Mouse (Mus musculus): ENCODE data around the gene Ikzf1. TPM values are rescaled to one million over a fixed set of nuclear protein-coding genes. Genes with fewer than 3 reads are reported as not detected.

Ikzf1 gene
- total and polyA plus RNA-seq, 2 experiments from 2014 or later = 1.5 to 4.5 TPM

GRCm38 (mm10) chr11:11687551-11688185 is 2.9 kb downstream of the Ikzf1 start:
- Histone ChIP-seq H3K4me3 (ENCODE audit: low read depth, low read length) (no peak overlapping the region), H3K4me2 (ENCODE audit: low read depth, low read length, poor library complexity, severe bottlenecking) (no peak overlapping the region), H3K9me3 (ENCODE audit: low read length) (no peaks in the 10 kb centered on the region), H3K9ac (replicated peaks; ENCODE audit: low read length, poor library complexity, severe bottlenecking) (no peak overlapping the region), H3K27ac (ENCODE audit: low read depth, low read length) (no peak overlapping the region), H3K4me1 (ENCODE audit: insufficient read depth, low read length) (0 out of 2 replicates have a peak, but pooled peaks cover 4% of the 10 kb centered on the region), H3K36me3 (ENCODE audit: insufficient read depth, low read length) (no peaks in the 10 kb centered on the region), H3K27me3 (ENCODE audit: insufficient read depth, low read length) (peaks cover 32% of the 10 kb centered on the region)
- ATAC-seq (ENCODE audit: low FRiP score) (no peak), DNase-seq (ENCODE audit: low spot score) (no peak)
- no peak for TF ChIP-seq CTCF (IDR thresholded peaks at IDR 0.05)
- 92% methylated on average over 8 of the region's 8 CpGs for WGBS

- Histone ChIP-seq H3K27me3 (ENCODE audit: insufficient read depth, low read length) (peaks cover 32% of the 10 kb centered on the region), H3K9me3 (ENCODE audit: low read length) (no peaks in the 10 kb centered on the region), H3K36me3 (ENCODE audit: insufficient read depth, low read length) (no peaks in the 10 kb centered on the region), H3K27ac (ENCODE audit: low read depth, low read length) (no peak overlapping the region), H3K4me2 (ENCODE audit: low read depth, low read length, poor library complexity, severe bottlenecking) (no peak overlapping the region), H3K9ac (replicated peaks; ENCODE audit: low read length, poor library complexity, severe bottlenecking) (no peak overlapping the region), H3K4me1 (ENCODE audit: insufficient read depth, low read length) (0 out of 2 replicates have a peak, but pooled peaks cover 4% of the 10 kb centered on the region), H3K4me3 (ENCODE audit: low read depth, low read length) (no peak overlapping the region)
- ATAC-seq (ENCODE audit: low FRiP score) (no peak), DNase-seq (ENCODE audit: low spot score) (no peak)
- TF ChIP-seq CTCF (IDR thresholded peaks at IDR 0.05) = no peak
- 87% methylated on average over 6 of the region's 6 CpGs for WGBS
Measured at GRCm38 (mm10) chr11:11688766-11689330, 4.0 kb downstream of the Ikzf1 start.

- H3K9ac ChIP-seq (replicated peaks; ENCODE audit: low read length, poor library complexity, severe bottlenecking) = no peak overlapping the region
- H3K9me3 ChIP-seq (ENCODE audit: low read length) = no peaks in the 10 kb centered on the region
- ATAC-seq (ENCODE audit: low FRiP score) (no peak), DNase-seq (ENCODE audit: low spot score) (no peak)
- no peaks in the 10 kb centered on the region for H3K36me3 ChIP-seq (ENCODE audit: insufficient read depth, low read length)
- H3K4me1 ChIP-seq (ENCODE audit: insufficient read depth, low read length) = 0 out of 2 replicates have a peak, but pooled peaks cover 4% of the 10 kb centered on the region
- H3K27me3 ChIP-seq (ENCODE audit: insufficient read depth, low read length) = peaks cover 25% of the 10 kb centered on the region
- no peak for TF ChIP-seq CTCF (IDR thresholded peaks at IDR 0.05)
- no peak overlapping the region for H3K4me3 ChIP-seq (ENCODE audit: low read depth, low read length)
- H3K27ac ChIP-seq (ENCODE audit: low read depth, low read length) = no peak overlapping the region
- H3K4me2 ChIP-seq (ENCODE audit: low read depth, low read length, poor library complexity, severe bottlenecking) = no peak overlapping the region
Measured at GRCm38 (mm10) chr11:11689701-11690058, 4.9 kb downstream of the Ikzf1 start.

- H3K36me3 ChIP-seq (ENCODE audit: insufficient read depth, low read length) = no peaks in the 10 kb centered on the region
- 85% methylated on average over 11 of the region's 11 CpGs for WGBS
- no peak overlapping the region for H3K27ac ChIP-seq (ENCODE audit: low read depth, low read length)
- no peak overlapping the region for H3K4me2 ChIP-seq (ENCODE audit: low read depth, low read length, poor library complexity, severe bottlenecking)
- no peak overlapping the region for H3K4me3 ChIP-seq (ENCODE audit: low read depth, low read length)
- no peaks in the 10 kb centered on the region for H3K9me3 ChIP-seq (ENCODE audit: low read length)
- no peak for TF ChIP-seq CTCF (IDR thresholded peaks at IDR 0.05)
- no peak overlapping the region for H3K9ac ChIP-seq (replicated peaks; ENCODE audit: low read length, poor library complexity, severe bottlenecking)
- peaks cover 20% of the 10 kb centered on the region for H3K27me3 ChIP-seq (ENCODE audit: insufficient read depth, low read length)
- ATAC-seq (ENCODE audit: low FRiP score) (no peak), DNase-seq (ENCODE audit: low spot score) (no peak)
- 0 out of 2 replicates have a peak, but pooled peaks cover 4% of the 10 kb centered on the region for H3K4me1 ChIP-seq (ENCODE audit: insufficient read depth, low read length)
Measured at GRCm38 (mm10) chr11:11690059-11690844, 5.4 kb downstream of the Ikzf1 start.

GRCm38 (mm10) chr11:11690845-11691196 is 6.0 kb downstream of the Ikzf1 start:
- TF ChIP-seq CTCF (IDR thresholded peaks at IDR 0.05) = no peak
- Histone ChIP-seq H3K4me3 (ENCODE audit: low read depth, low read length) (no peak overlapping the region), H3K9me3 (ENCODE audit: low read length) (no peaks in the 10 kb centered on the region), H3K4me1 (ENCODE audit: insufficient read depth, low read length) (0 out of 2 replicates have a peak, but pooled peaks cover 4% of the 10 kb centered on the region), H3K27ac (ENCODE audit: low read depth, low read length) (no peak overlapping the region), H3K27me3 (ENCODE audit: insufficient read depth, low read length) (peaks cover 14% of the 10 kb centered on the region), H3K36me3 (ENCODE audit: insufficient read depth, low read length) (no peaks in the 10 kb centered on the region), H3K4me2 (ENCODE audit: low read depth, low read length, poor library complexity, severe bottlenecking) (no peak overlapping the region), H3K9ac (replicated peaks; ENCODE audit: low read length, poor library complexity, severe bottlenecking) (no peak overlapping the region)
- 93% methylated on average over 8 of the region's 8 CpGs for WGBS
- ATAC-seq (ENCODE audit: low FRiP score) (no peak), DNase-seq (ENCODE audit: low spot score) (no peak)
